Mouse (Mus musculus) lung, adult 2 months (tissue): ENCODE results near the gene Rrp36. TPM values are rescaled to one million over a fixed set of nuclear protein-coding genes. Genes with fewer than 3 reads are reported as not detected.

ENCODE experiments used
- DNase-seq: peaks from one replicate; pipeline ENCODE4 v3.0.0; 2022
- H3K4me1 ChIP-seq: fragments of 200-500 bp; 2 replicates; pipeline ENCODE4 v1.6.1; 2011; ENCODE audit warnings: low read length; ENCODE audit not compliant: control insufficient read depth, insufficient read depth
- H3K4me3 ChIP-seq: fragments of 200-500 bp; replicated peaks from 2 replicates; pipeline ENCODE3; 2011; ENCODE audit warnings: low read depth, mild to moderate bottlenecking, control low read depth, low read length; ENCODE audit errors: extremely low read depth
- CTCF ChIP-seq: fragments of 200-500 bp; IDR thresholded peaks from 2 replicates; pipeline ENCODE4 v1.5.1; 2011; ENCODE audit warnings: mild to moderate bottlenecking, low read length, control low read depth; ENCODE audit not compliant: insufficient read depth
- POLR2A ChIP-seq: fragments of 200-500 bp; IDR thresholded peaks from 2 replicates; pipeline ENCODE4 v1.6.1; 2011; ENCODE audit warnings: low read depth, mild to moderate bottlenecking, control low read depth, low read length, borderline replicate concordance; ENCODE audit errors: extremely low read depth
- WGBS: fragments of 180-500 bp; shearing (Covaris S2); methylation state at CpG from one replicate; pipeline ENCODE4 v1.1.7; 2018; 5-methylcytosine and 5-hydroxymethylcytosine counted together
- polyA plus RNA-seq: library from polyadenylated mRNA; depleted of rRNA; stranded (reverse); fragments of >200 nt; gene quantifications from 2 replicates; pipeline ENCODE4 v1.2.3, GENCODE M21; 2012

Gene Rrp36
- polyA plus RNA-seq, 1 experiment, result 30.8 TPM

DNA sequence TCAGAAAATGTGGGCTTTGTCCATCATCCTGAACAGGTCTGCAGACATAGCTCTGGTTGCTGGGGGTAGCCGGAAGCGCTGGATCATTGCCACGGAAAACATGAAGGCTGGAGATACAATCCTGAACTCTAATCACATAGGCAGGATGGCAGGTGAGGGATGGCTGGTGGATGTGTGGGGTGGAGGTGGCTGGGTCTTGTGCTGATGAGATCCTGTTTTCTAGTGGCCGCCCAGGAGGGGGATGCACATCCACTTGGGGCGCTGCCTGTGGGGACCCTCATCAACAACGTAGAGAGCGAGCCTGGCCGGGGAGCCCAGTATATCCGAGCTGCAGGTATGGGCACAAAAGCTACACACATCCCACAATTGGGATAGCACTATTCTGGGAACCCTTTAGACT, 25.7 kb downstream of the Rrp36 start:
- no peak overlapping the region for H3K4me3 ChIP-seq
- WGBS, result 79% methylated on average over 9 of the region's 9 CpGs
- no peak for TF ChIP-seq POLR2A
- no peak for TF ChIP-seq CTCF
- no peak for DNase-seq
- H3K4me1 ChIP-seq, result peaks cover 24% of the 10 kb centered on the region

DNA sequence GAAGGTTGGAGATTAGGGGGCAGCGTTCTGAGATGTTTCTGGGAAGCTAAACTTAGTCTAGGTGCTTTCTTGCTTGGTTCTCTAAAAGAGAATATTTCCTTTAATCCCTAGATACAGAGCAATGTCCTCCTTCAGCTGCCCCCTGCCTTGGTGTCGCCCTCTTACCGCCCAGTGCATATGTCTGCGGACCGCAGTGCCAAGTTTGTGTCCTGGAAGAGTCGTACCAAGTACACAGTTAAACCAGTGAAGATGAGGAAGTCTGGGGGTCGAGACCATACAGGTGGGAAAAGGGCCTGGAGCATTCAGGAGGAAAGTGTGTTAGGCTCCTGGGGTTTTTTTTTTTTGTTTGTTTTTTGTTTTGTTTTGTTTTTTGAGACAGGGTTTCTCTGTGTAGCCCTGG, 26.9 kb downstream of the Rrp36 start:
- Histone ChIP-seq H3K4me1 (peaks cover 24% of the 10 kb centered on the region), H3K4me3 (no peak overlapping the region)
- TF ChIP-seq CTCF (no peak), POLR2A (no peak)
- no peak for DNase-seq
- 87% methylated on average over 7 of the region's 7 CpGs for WGBS

DNA sequence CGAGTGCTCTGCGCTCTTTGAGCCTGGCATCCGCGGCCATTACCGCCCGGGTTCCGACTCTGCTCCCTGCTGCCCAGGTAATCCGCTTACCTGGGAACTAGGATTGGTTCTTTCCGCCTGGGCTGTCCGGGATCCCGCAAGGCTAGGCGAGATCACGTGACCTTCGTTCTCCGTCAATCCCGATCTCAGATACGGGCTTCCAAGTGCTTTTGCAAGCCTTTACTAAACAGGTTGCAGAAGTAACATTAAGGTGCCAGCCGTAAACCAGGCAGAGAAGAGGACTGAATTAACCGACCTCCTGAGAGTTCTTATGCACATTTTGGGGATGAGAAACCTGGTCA, 27.9 kb downstream of the Rrp36 start:
- TF ChIP-seq POLR2A, result no peak
- TF ChIP-seq CTCF, result no peak
- under 1% methylated on average over 19 of the region's 19 CpGs for WGBS

DNA sequence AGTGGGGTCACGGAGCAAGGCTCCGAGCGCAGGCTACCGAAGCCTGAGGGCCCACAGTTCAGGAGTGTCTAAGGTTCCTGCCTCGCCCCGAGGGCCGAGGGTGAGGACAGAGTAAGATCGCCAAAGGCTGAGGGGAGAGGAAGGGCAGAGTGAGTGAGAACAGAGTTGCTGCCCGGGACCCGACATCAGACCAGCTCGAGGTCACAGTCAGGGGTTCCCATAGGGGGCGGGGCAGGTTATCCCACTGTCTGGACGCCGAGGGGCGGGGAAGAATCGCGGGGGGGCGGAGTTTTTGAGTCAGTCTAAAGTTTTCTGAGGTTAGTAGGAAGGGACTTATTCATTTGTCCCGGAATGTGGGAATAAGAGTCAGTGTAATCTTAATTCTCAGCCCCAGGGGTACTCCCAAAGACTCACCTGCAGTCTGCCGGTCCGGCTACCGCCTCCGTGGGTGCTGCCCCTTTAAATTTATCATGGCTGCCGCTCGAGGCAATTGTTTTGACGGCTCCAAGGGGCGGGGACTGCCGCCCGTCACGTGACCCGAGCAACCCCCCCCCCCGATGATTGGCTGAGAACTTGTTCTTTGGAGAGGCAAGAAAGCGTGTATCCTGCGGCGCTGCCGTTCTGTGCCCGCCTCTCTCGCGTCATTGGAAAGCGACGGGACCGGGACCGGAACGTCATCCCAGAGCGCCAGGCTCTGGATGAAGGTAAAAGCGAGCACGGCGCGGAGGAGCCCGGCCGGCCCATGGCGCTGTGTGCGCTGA, 28.4 kb downstream of the Rrp36 start, which contains the start of the genes Klc4 and Mrpl2:
Gene Klc4, minus strand, starts transcription at position 462 of the 761 bp plus-strand sequence.
Gene Mrpl2, plus strand, starts transcription at position 669 of the 761 bp plus-strand sequence.
- TF ChIP-seq CTCF (no peak), POLR2A (peak; percentile 90)
- DNase-seq, result peak; percentile 99
- WGBS, result under 1% methylated on average over 53 of the region's 53 CpGs
- Histone ChIP-seq H3K4me3 (peak within 1 kb of the TSS; percentile 90), H3K4me1 (peaks cover 12% of the 10 kb centered on the region)

More for the DNA sequence above, 27.9 kb downstream of the Rrp36 start:
- no peak for DNase-seq
- H3K4me1 ChIP-seq, result peaks cover 17% of the 10 kb centered on the region
- peak overlapping the region; percentile 88 for H3K4me3 ChIP-seq

DNA sequence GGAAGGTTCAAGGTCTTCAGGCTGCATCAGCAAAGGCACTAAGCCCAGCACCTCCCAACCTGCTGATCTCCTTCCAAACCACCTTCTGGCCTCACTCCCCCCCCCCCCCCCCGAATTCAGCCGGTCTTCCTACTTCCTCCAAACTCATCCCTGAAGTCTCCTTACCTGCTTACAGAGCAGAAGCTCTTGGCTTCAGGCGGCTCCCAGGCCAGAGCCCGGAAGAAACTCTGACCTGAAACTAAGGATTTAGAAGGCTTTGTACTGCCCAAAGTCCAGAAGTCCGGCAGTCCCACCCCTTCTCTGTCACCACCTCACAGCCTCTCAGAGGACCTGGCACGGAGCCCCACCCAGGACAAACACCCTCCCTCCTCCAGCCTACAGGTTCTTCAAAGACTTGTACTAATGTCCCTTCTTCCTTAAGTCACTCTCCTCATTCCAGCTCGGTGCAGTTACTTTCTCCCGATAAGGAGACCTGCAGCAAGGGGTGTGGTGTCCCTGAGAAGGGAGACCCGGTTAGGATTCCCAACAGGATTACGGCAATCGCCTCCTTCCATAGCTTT, 29.2 kb downstream of the Rrp36 start:
- Histone ChIP-seq H3K4me1 (peaks cover 11% of the 10 kb centered on the region), H3K4me3 (peak overlapping the region; percentile 90)
- TF ChIP-seq CTCF (no peak), POLR2A (peak; percentile 21; the same call in 1 of the 2 replicates)
- DNase-seq, result peak; percentile 75
- WGBS, result 5% methylated on average over 11 of the region's 11 CpGs

DNA sequence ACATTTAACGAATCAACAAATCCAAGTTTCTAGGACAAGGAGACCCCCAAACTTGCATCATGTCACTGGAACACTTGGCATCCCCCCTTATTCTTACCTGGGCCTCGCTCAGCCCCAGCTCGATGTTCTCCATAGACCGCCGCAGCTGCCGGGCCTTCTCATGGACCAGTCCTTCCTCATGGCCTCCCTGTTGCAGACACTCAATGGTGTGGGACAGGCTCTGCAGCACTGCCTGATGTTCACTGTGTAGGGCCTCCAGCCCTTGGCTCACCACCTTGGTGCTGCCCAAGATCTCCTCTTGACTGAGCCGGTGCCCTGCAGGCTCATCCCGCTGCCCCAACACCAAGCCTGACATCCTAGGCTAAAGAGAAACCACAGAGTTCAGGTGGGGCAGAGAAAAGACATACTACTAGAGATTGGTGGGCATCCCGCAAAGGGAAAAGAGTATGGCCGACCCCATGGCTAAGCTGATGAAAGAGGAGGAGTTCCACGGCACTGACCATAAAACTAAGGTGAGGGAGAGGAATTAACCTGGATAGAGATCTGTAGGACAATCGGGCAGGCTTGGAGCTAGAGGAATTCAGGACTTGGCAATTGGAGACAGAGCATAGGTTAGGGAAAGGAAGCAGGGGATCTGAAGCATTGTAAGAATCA, 29.9 kb downstream of the Rrp36 start:
- no peak overlapping the region for H3K4me3 ChIP-seq
- TF ChIP-seq POLR2A, result no peak
- WGBS, result 85% methylated on average over 12 of the region's 12 CpGs
- H3K4me1 ChIP-seq, result peaks cover 8% of the 10 kb centered on the region
- no peak for DNase-seq

DNA sequence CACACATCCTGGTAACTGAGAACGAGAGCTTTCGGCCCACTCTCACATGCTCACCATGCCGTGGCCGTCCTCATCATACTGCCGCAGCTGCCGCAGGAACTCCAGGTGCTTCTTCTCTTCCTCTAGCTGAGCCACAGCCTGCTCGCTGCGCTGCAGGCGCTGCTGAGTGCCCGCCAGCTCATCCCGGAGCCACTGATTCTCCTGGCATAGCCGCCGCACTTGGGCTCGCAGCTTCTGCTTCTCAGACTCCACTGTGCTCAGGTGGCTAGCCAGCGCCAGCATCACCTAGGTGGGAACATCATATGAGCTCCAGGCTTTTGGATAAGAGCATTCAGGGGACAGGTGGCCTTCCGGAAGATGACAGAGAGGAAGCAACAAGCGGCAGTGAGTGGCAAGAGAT, 32.1 kb downstream of the Rrp36 start:
- H3K4me3 ChIP-seq, result no peak overlapping the region
- no peak for TF ChIP-seq POLR2A
- peaks cover 11% of the 10 kb centered on the region for H3K4me1 ChIP-seq
- WGBS, result 88% methylated on average over 17 of the region's 17 CpGs
- DNase-seq, result no peak

DNA sequence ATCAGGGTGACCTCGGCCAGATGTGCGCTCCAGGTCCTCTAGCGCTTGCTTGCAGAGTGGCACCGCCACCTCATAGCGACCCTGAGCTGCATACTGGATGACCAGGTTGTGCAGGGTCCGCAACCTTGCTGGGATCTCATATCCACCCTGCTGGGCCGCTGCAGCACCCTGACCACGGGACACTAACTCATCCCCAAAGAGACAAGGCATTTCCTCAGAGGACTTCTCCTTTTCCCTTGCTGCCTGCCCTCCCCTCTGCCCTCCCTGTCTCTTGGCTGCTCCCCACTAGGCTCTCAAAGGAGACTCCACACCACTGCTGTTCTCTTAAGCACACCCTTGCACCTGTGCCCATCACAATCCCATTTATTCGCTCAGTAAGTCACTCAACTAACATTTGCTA, 34.2 kb downstream of the Rrp36 start:
- WGBS, result 78% methylated on average over 9 of the region's 9 CpGs
- TF ChIP-seq CTCF (no peak), POLR2A (no peak)
- H3K4me3 ChIP-seq, result no peak overlapping the region
- peaks cover 9% of the 10 kb centered on the region for H3K4me1 ChIP-seq
- DNase-seq, result no peak

DNA sequence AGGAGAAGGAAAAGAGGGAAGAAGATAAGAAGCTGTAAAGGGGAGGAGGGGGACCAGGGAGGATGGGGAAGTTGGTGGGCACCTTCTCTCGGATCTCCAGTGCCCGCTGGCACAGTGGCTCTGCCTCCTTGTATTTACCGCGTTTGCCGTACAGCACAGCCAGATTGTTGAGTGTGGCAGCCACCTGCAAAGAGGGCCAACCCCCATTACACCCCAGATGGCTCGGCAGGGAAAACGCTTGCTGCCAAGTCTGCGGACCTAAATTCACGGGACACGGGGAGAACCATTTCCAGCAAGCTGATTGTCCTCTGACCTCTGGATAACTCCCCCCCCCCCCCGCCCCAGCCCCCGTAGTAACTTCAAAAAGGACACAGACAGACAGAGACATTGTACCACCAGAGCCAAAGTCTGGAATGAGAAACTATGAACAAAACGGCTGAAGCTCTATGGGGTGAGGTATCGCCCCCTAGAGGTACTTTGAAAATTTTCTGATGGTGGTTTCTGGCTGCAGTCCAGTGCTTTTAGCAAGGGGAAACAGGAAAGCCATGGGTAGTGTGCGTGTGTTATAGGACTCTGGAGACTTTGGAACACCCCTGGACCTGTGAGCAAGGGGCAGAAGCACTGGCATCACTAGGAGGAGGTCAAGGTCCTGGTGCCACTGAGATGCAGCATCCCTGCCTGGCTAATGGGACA, 37.2 kb downstream of the Rrp36 start:
- Histone ChIP-seq H3K4me1 (peaks cover 3% of the 10 kb centered on the region; the same call in 1 of the 2 replicates), H3K4me3 (no peak overlapping the region)
- 22% methylated on average over 15 of the region's 15 CpGs for WGBS
- DNase-seq, result no peak
- TF ChIP-seq POLR2A (no peak), CTCF (peak; percentile 23)
